Mouse (Mus musculus) adrenal gland, adult 10 weeks (tissue): ENCODE results near the gene Gm14180. TPM values are rescaled to one million over a fixed set of nuclear protein-coding genes. Genes with fewer than 3 reads are reported as not detected.

Experiments
- polyA plus RNA-seq: library from polyadenylated mRNA; stranded (reverse); fragments of 350-450 nt; fragmentation: Illumina TruSeq; extraction: RNeasy Lipid Tissue Mini Kit (QIAGEN cat#74804); gene quantifications from one replicate; pipeline ENCODE4 v1.2.3, GENCODE M21; 2014; ENCODE audit warnings: low read depth, low replicate concordance

Gene Gm14180
- not detected for polyA plus RNA-seq

GRCm38 (mm10) chr11:99734190-99734589, at the start of gene Gm14180:
Gm14180 (minus strand) TSS chr11:99734290.

GRCm38 (mm10) chr11:99780604-99781003, 46.5 kb upstream of the Gm14180 start, which contains the start of gene Krtap4-8:
Krtap4-8 (minus strand) TSS chr11:99780704.

DNA sequence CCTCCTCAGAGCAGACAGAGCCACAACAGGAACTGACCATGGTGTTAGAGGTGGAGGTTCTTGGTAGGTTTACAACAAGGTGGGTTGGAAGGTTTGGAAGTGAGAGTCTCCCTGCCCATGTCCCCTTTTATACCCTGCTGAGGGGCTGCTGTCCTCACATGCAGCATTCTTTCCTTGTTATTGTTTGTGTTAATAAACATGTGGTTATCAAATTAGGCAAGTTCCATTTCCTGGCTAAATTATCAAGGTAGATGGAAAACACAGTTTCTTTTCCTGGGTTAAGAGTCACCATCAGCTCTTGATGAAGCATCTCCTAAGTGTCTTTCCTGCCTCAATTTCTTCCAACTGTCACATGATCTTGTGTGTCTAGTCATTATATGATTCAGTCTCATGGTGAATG, 38.7 kb upstream of the Gm14180 start, which contains the start of gene Gm11595:
TSS of gene Gm11595 (minus strand) at position 101 of the 400 bp plus-strand sequence.

GRCm38 (mm10) chr11:99690463-99690862, 43.6 kb downstream of the Gm14180 start, which contains the start of gene Gm14190:
Gm14190 (minus strand) TSS chr11:99690740.

Other genes starting within 250 kb of the Gm14180 start
- gene Krt23, start 241.2 kb downstream of the Gm14180 start, polyA plus RNA-seq, result not detected
- not detected for gene Krt39, start 213.0 kb downstream of the Gm14180 start, polyA plus RNA-seq
- not detected for gene Krt40, start 191.1 kb downstream of the Gm14180 start, polyA plus RNA-seq
- not detected for gene Krtap3-3, start 183.4 kb downstream of the Gm14180 start, polyA plus RNA-seq
- gene Krtap3-2, start 177.4 kb downstream of the Gm14180 start, polyA plus RNA-seq, result not detected
- not detected for gene Gm11939, start 174.8 kb downstream of the Gm14180 start, polyA plus RNA-seq
- gene Krtap3-1, start 167.7 kb downstream of the Gm14180 start, polyA plus RNA-seq, result not detected
- not detected for gene Krtap1-5, start 153.3 kb downstream of the Gm14180 start, polyA plus RNA-seq
- not detected for gene Krtap1-4, start 150.6 kb downstream of the Gm14180 start, polyA plus RNA-seq
- not detected for gene Krtap1-3, start 143.0 kb downstream of the Gm14180 start, polyA plus RNA-seq
- gene Krtap9-3, start 136.2 kb downstream of the Gm14180 start, polyA plus RNA-seq, result not detected
- gene Gm11938, start 131.0 kb downstream of the Gm14180 start, polyA plus RNA-seq, result not detected
- gene Gm11937, start 124.1 kb downstream of the Gm14180 start, polyA plus RNA-seq, result not detected
- not detected for gene Krtap2-4, start 119.4 kb downstream of the Gm14180 start, polyA plus RNA-seq
- gene Gm11562, start 113.9 kb downstream of the Gm14180 start, polyA plus RNA-seq, result not detected
- not detected for gene Krtap4-1, start 106.1 kb downstream of the Gm14180 start, polyA plus RNA-seq
- gene Krtap4-2, start 99.2 kb downstream of the Gm14180 start, polyA plus RNA-seq, result not detected
- not detected for gene Krtap4-7, start 90.2 kb downstream of the Gm14180 start, polyA plus RNA-seq
- not detected for gene Gm11555, start 84.1 kb downstream of the Gm14180 start, polyA plus RNA-seq
- not detected for gene Gm11563, start 75.3 kb downstream of the Gm14180 start, polyA plus RNA-seq
- not detected for gene Krtap4-6, start 68.3 kb downstream of the Gm14180 start, polyA plus RNA-seq
- not detected for gene Gm14190, start 43.5 kb downstream of the Gm14180 start, polyA plus RNA-seq
- gene Gm11595, start 38.6 kb upstream of the Gm14180 start, polyA plus RNA-seq, result not detected
- not detected for gene Krtap4-8, start 46.4 kb upstream of the Gm14180 start, polyA plus RNA-seq
- gene Krtap4-9, start 50.9 kb upstream of the Gm14180 start, polyA plus RNA-seq, result not detected
- not detected for gene Gm11596, start 59.2 kb upstream of the Gm14180 start, polyA plus RNA-seq
- gene Gm11569, start 64.6 kb upstream of the Gm14180 start, polyA plus RNA-seq, result not detected
- gene Gm11554, start 70.2 kb upstream of the Gm14180 start, polyA plus RNA-seq, result not detected
- gene Krtap4-13, start 75.6 kb upstream of the Gm14180 start, polyA plus RNA-seq, result not detected
- gene Gm11564, start 81.4 kb upstream of the Gm14180 start, polyA plus RNA-seq, result not detected
- gene 2300003K06Rik, start 103.8 kb upstream of the Gm14180 start, polyA plus RNA-seq, result not detected
- not detected for gene Krtap4-16, start 117.3 kb upstream of the Gm14180 start, polyA plus RNA-seq
- not detected for gene Gm11568, start 123.6 kb upstream of the Gm14180 start, polyA plus RNA-seq
- not detected for gene Gm11559, start 130.2 kb upstream of the Gm14180 start, polyA plus RNA-seq
- gene Krtap9-1, start 139.1 kb upstream of the Gm14180 start, polyA plus RNA-seq, result not detected
- not detected for gene Gm11567, start 144.9 kb upstream of the Gm14180 start, polyA plus RNA-seq
- gene Krtap31-1, start 173.6 kb upstream of the Gm14180 start, polyA plus RNA-seq, result not detected
- not detected for gene Gm11565, start 180.5 kb upstream of the Gm14180 start, polyA plus RNA-seq
- gene Krtap31-2, start 202.0 kb upstream of the Gm14180 start, polyA plus RNA-seq, result not detected
- not detected for gene Krtap9-5, start 214.2 kb upstream of the Gm14180 start, polyA plus RNA-seq
- gene Krtap29-1, start 244.8 kb upstream of the Gm14180 start, polyA plus RNA-seq, result not detected